Mouse (Mus musculus) olfactory bulb, adult 2 months (tissue): ENCODE measurements around the gene Shisa9.

Experiments used
- CTCF ChIP-seq: fragments of 200-500 bp; IDR thresholded peaks from 2 replicates; pipeline ENCODE4 v1.5.1; 2012; ENCODE audit warnings: low read depth, mild to moderate bottlenecking, low read length, moderate library complexity; ENCODE audit not compliant: insufficient read depth
- POLR2A ChIP-seq: fragments of 200-500 bp; IDR thresholded peaks from 2 replicates; pipeline ENCODE4 v1.6.1; 2012; ENCODE audit warnings: mild to moderate bottlenecking, low read depth, low read length, moderate library complexity; ENCODE audit not compliant: insufficient read depth

GRCm38 (mm10) chr16:12259361-12259760 is 275.4 kb downstream of the Shisa9 start:
- no peak for TF ChIP-seq CTCF
- no peak for TF ChIP-seq POLR2A
